Mouse (Mus musculus) hindbrain, embryonic 10.5 days (tissue): ENCODE measurements around the gene Arhgdig. TPM values are rescaled to one million over a fixed set of nuclear protein-coding genes. Genes with fewer than 3 reads are reported as not detected.

ENCODE experiments used
- DNase-seq: peaks from one replicate; pipeline ENCODE4 v3.0.0-alpha.2; 2017; ENCODE audit warnings: low spot score
- H3K27ac ChIP-seq: fragments of 300-500 bp; sonication (generic); 2 replicates; pipeline ENCODE4 v1.5.1; 2016; ENCODE audit warnings: mild to moderate bottlenecking, moderate library complexity
- H3K27me3 ChIP-seq: fragments of 300-500 bp; sonication (generic); 2 replicates; pipeline ENCODE4 v1.6.1; 2016; ENCODE audit warnings: mild to moderate bottlenecking; ENCODE audit not compliant: poor library complexity, insufficient read depth, severe bottlenecking
- H3K36me3 ChIP-seq: fragments of 300-500 bp; sonication (generic); 2 replicates; pipeline ENCODE4 v1.6.1; 2016; ENCODE audit warnings: mild to moderate bottlenecking, moderate library complexity
- H3K4me1 ChIP-seq: fragments of 300-500 bp; sonication (generic); replicated peaks from 2 replicates; pipeline ENCODE4 v1.6.1; 2016; ENCODE audit warnings: mild to moderate bottlenecking
- H3K4me3 ChIP-seq: fragments of 300-500 bp; sonication (generic); 2 replicates; pipeline ENCODE4 v1.5.1; 2016; ENCODE audit warnings: mild to moderate bottlenecking, moderate library complexity
- H3K9me3 ChIP-seq: fragments of 300-500 bp; sonication (generic); 2 replicates; pipeline ENCODE4 v1.6.1; 2016; ENCODE audit warnings: mild to moderate bottlenecking, moderate library complexity
- WGBS: fragments of 180-500 bp; shearing (Covaris S2); methylation state at CpG from one replicate; pipeline ENCODE4 v1.1.7; 2016; 5-methylcytosine and 5-hydroxymethylcytosine counted together
- polyA plus RNA-seq: library from polyadenylated mRNA; unstranded; fragments of >200 nt; fragmentation: Nextera tagmentation; extraction: Ambion mirVana; gene quantifications from 2 replicates; pipeline ENCODE4 v1.2.1, GENCODE M21; 2016

Arhgdig gene
- polyA plus RNA-seq, 1 experiment from 2014 or later, result 8.3 TPM

GRCm38 (mm10) chr17:26235077-26235815, 27.7 kb upstream of the Arhgdig start:
- Histone ChIP-seq H3K4me3 (no peak overlapping the region), H3K36me3 (no peaks in the 10 kb centered on the region), H3K4me1 (peaks cover 18% of the 10 kb centered on the region), H3K27ac (peak overlapping the region; percentile 50; the same call in 1 of the 2 replicates), H3K9me3 (no peaks in the 10 kb centered on the region), H3K27me3 (no peaks in the 10 kb centered on the region)
- 68% methylated on average over 13 of the region's 13 CpGs for WGBS
- no peak for DNase-seq

GRCm38 (mm10) chr17:26234386-26234785, 26.8 kb upstream of the Arhgdig start:
- H3K4me1 ChIP-seq, result peaks cover 18% of the 10 kb centered on the region
- 91% methylated on average over 8 of the region's 8 CpGs for WGBS
- no peaks in the 10 kb centered on the region for H3K36me3 ChIP-seq

GRCm38 (mm10) chr17:26232863-26233262, 25.3 kb upstream of the Arhgdig start:
- H3K4me1 ChIP-seq, result peaks cover 18% of the 10 kb centered on the region
- WGBS, result 64% methylated on average over 8 of the region's 8 CpGs
- H3K27ac ChIP-seq, result no peak overlapping the region
- no peaks in the 10 kb centered on the region for H3K9me3 ChIP-seq
- H3K27me3 ChIP-seq, result no peaks in the 10 kb centered on the region
- no peak overlapping the region for H3K4me3 ChIP-seq
- H3K36me3 ChIP-seq, result no peaks in the 10 kb centered on the region
- peak; percentile 8 for DNase-seq

More at GRCm38 (mm10) chr17:26234386-26234785, 26.8 kb upstream of the Arhgdig start:
- no peak for DNase-seq
- Histone ChIP-seq H3K4me3 (no peak overlapping the region), H3K27me3 (no peaks in the 10 kb centered on the region), H3K9me3 (no peaks in the 10 kb centered on the region), H3K27ac (no peak overlapping the region)

GRCm38 (mm10) chr17:26231156-26231555, 23.6 kb upstream of the Arhgdig start:
- Histone ChIP-seq H3K4me1 (peaks cover 13% of the 10 kb centered on the region), H3K27ac (no peak overlapping the region), H3K9me3 (no peaks in the 10 kb centered on the region), H3K4me3 (no peak overlapping the region), H3K36me3 (no peaks in the 10 kb centered on the region), H3K27me3 (no peaks in the 10 kb centered on the region)
- DNase-seq, result no peak
- 89% methylated on average over 5 of the region's 5 CpGs for WGBS

GRCm38 (mm10) chr17:26229776-26230175, 22.2 kb upstream of the Arhgdig start:
- no peaks in the 10 kb centered on the region for H3K36me3 ChIP-seq
- WGBS, result 93% methylated on average over 5 of the region's 5 CpGs
- H3K27ac ChIP-seq, result no peak overlapping the region
- no peaks in the 10 kb centered on the region for H3K9me3 ChIP-seq
- DNase-seq, result no peak
- H3K4me3 ChIP-seq, result no peak overlapping the region
- H3K27me3 ChIP-seq, result no peaks in the 10 kb centered on the region
- no peaks in the 10 kb centered on the region for H3K4me1 ChIP-seq

- H3K4me3 ChIP-seq, result no peak overlapping the region
- no peaks in the 10 kb centered on the region for H3K27me3 ChIP-seq
- no peak for DNase-seq
- H3K27ac ChIP-seq, result no peak overlapping the region
- no peaks in the 10 kb centered on the region for H3K9me3 ChIP-seq
- WGBS, result 86% methylated on average over 12 of the region's 12 CpGs
- no peaks in the 10 kb centered on the region for H3K36me3 ChIP-seq
- H3K4me1 ChIP-seq, result no peaks in the 10 kb centered on the region
Observed at GRCm38 (mm10) chr17:26225150-26225549, 17.6 kb upstream of the Arhgdig start.

- WGBS, result 68% methylated on average over 2 of the region's 2 CpGs
- H3K4me1 ChIP-seq, result no peaks in the 10 kb centered on the region
- DNase-seq, result no peak
Observed at GRCm38 (mm10) chr17:26221508-26221907, 13.9 kb upstream of the Arhgdig start.

GRCm38 (mm10) chr17:26212681-26213080, 5.1 kb upstream of the Arhgdig start:
- Histone ChIP-seq H3K4me3 (no peak overlapping the region), H3K4me1 (no peaks in the 10 kb centered on the region), H3K27me3 (no peaks in the 10 kb centered on the region), H3K9me3 (no peaks in the 10 kb centered on the region), H3K27ac (0 out of 2 replicates have a peak overlapping the region, but pooled peaks have one; percentile 4), H3K36me3 (peaks cover 11% of the 10 kb centered on the region)
- WGBS, result 89% methylated on average over 11 of the region's 11 CpGs
- DNase-seq, result no peak

More at GRCm38 (mm10) chr17:26221508-26221907, 13.9 kb upstream of the Arhgdig start:
- no peaks in the 10 kb centered on the region for H3K36me3 ChIP-seq
- no peaks in the 10 kb centered on the region for H3K27me3 ChIP-seq
- no peak overlapping the region for H3K4me3 ChIP-seq
- no peak overlapping the region for H3K27ac ChIP-seq
- no peaks in the 10 kb centered on the region for H3K9me3 ChIP-seq

GRCm38 (mm10) chr17:26212241-26212640, 4.7 kb upstream of the Arhgdig start:
- Histone ChIP-seq H3K27ac (no peak overlapping the region), H3K4me1 (no peaks in the 10 kb centered on the region), H3K36me3 (peaks cover 11% of the 10 kb centered on the region), H3K9me3 (no peaks in the 10 kb centered on the region), H3K27me3 (no peaks in the 10 kb centered on the region), H3K4me3 (no peak overlapping the region)
- WGBS, result 92% methylated on average over 7 of the region's 7 CpGs
- no peak for DNase-seq

GRCm38 (mm10) chr17:26206392-26206791, 1.2 kb downstream of the Arhgdig start:
- no peaks in the 10 kb centered on the region for H3K9me3 ChIP-seq
- H3K27me3 ChIP-seq, result peaks cover 52% of the 10 kb centered on the region
- H3K4me1 ChIP-seq, result peaks cover 34% of the 10 kb centered on the region
- no peak for DNase-seq
- H3K36me3 ChIP-seq, result no peaks in the 10 kb centered on the region
- 58% methylated on average over 1 of the region's 1 CpGs for WGBS
- H3K27ac ChIP-seq, result no peak overlapping the region
- no peak overlapping the region for H3K4me3 ChIP-seq

GRCm38 (mm10) chr17:26204766-26205165, 2.8 kb downstream of the Arhgdig start:
- no peak for DNase-seq
- peaks cover 68% of the 10 kb centered on the region for H3K27me3 ChIP-seq

GRCm38 (mm10) chr17:26203321-26203811, 4.2 kb downstream of the Arhgdig start:
- Histone ChIP-seq H3K4me3 (peak overlapping the region; percentile 51), H3K4me1 (peaks cover 50% of the 10 kb centered on the region), H3K9me3 (no peaks in the 10 kb centered on the region), H3K27me3 (peaks cover 82% of the 10 kb centered on the region), H3K36me3 (peaks cover 9% of the 10 kb centered on the region; the same call in 1 of the 2 replicates), H3K27ac (0 out of 2 replicates have a peak overlapping the region, but pooled peaks have one; percentile 50)
- 2% methylated on average over 30 of the region's 30 CpGs for WGBS
- DNase-seq, result no peak

More at GRCm38 (mm10) chr17:26204766-26205165, 2.8 kb downstream of the Arhgdig start:
- Histone ChIP-seq H3K27ac (0 out of 2 replicates have a peak overlapping the region, but pooled peaks have one; percentile 23), H3K36me3 (no peaks in the 10 kb centered on the region), H3K4me3 (no peak overlapping the region), H3K9me3 (no peaks in the 10 kb centered on the region), H3K4me1 (peaks cover 50% of the 10 kb centered on the region)
- WGBS, result 37% methylated on average over 11 of the region's 11 CpGs

GRCm38 (mm10) chr17:26202737-26203136, 4.8 kb downstream of the Arhgdig start, which contains the start of gene Rgs11:
TSS of gene Rgs11 (plus strand) at chr17:26202951.
- 3% methylated on average over 22 of the region's 22 CpGs for WGBS
- Histone ChIP-seq H3K4me3 (peak within 1 kb of the TSS; percentile 64), H3K36me3 (peaks cover 15% of the 10 kb centered on the region), H3K4me1 (peaks cover 50% of the 10 kb centered on the region), H3K27me3 (peaks cover 83% of the 10 kb centered on the region), H3K9me3 (no peaks in the 10 kb centered on the region), H3K27ac (0 out of 2 replicates have a peak within 1 kb of the TSS, but pooled peaks have one; percentile 50)
- DNase-seq, result no peak
